Mouse (Mus musculus): ENCODE data around the gene Cttnbp2. TPM values are rescaled to one million over a fixed set of nuclear protein-coding genes. Genes with fewer than 3 reads are reported as not detected.

Gene Cttnbp2
- total RNA-seq (2014; fragmentation: Nextera tagmentation) = not detected in 2 replicates
- 0.15 TPM in 1 of 2 replicates, not detected in the other for total RNA-seq (2017)

- ATAC-seq (replicated peaks; ENCODE audit: low FRiP score, low TSS enrichment, poor library complexity, severe bottlenecking) = peak; percentile 63
Observed at GRCm38 (mm10) chr6:18514480-18515352, at the start of gene Cttnbp2. Gene Cttnbp2, minus strand, starts transcription at chr6:18514843.

DNA sequence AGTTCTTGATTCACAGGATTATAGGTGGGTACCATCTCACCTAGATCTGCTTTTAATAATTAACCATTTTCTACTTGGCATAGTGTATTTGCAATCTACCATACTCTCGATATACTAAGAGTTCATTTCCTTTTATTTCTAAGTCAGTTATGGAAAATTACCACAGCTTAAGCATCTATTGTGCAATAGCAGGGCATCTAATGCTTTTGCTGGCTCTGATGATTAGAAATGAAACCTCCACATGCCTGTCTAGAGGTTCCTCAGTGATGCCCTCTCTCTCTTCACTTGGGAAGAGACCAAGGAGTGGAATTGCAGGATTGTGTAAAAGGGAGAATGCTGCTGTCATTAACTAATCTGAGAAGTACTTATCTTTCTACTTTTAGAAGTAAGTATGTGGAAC lies 44.4 kb upstream of the Cttnbp2 start:
- no peak for ATAC-seq (replicated peaks; ENCODE audit: low FRiP score, low TSS enrichment, poor library complexity, severe bottlenecking)

DNA sequence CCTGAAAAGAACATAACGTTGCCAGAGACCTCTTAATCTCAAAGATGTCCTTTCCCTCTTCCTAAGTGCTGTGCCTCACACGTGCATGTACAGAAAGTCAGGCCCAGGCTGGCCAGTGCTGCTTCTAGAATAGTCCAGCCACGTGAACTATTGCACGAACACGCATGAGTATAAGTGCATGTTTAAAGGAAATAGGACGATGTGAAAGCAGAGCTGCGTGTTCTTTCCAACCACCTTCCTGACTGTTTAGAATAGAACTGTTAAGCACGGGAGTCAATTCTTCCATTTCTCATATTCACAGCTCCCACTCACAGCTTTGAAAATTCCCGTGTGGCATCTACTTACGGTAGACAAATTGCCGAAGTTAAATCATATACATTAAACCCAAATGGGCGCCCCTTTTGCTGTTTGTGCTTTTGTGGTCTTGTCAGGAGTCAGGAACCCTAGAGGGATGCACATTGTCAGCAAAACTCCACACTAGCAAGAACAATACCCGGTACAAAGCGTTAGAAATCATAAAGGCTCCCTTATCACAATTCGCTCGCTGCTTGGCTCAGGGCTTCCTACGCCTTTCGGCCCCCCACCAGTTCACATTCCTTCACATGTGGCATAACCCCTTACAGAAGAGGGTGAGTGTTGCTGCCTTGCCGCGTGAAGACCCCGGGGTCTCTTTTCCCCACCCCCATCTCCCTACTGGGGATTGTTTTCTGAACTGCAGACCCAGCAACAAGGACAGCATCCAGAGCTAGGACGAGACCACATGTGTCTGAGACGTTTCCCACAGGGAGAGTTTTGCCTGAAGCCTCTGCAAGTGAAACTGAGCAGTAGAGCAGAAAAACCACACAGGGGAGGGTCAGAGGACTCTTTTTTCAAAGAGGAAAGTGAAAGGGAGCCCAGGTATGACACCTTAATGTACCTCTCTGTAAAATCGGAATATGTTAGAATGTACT lies 33.1 kb upstream of the Cttnbp2 start:
- no peak for ATAC-seq (replicated peaks; ENCODE audit: low FRiP score, low TSS enrichment, poor library complexity, severe bottlenecking)

DNA sequence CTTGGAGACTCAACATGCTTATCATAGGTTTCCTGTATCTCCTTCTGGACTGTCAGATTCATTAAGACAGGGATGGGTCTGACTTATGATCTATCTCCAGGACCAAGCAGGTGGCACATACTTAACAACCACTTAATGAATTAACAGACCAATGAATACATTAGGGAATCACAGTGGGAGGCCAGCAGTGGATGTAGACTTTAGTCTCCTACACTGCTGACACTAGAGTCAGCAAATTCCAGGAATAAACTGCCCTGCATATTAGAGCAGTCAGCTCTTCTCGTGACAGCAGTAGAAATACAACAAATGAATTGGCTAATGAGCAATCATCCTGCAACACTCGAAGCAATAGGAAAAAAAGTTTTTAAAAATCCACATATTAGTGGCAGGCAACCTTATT lies 29.2 kb upstream of the Cttnbp2 start:
- ATAC-seq (replicated peaks; ENCODE audit: low FRiP score, low TSS enrichment, poor library complexity, severe bottlenecking) = no peak

GRCm38 (mm10) chr6:18540396-18540795 lies 25.8 kb upstream of the Cttnbp2 start:
- ATAC-seq (replicated peaks; ENCODE audit: low FRiP score, low TSS enrichment, poor library complexity, severe bottlenecking) = no peak

- ATAC-seq (replicated peaks; ENCODE audit: low FRiP score, low TSS enrichment, poor library complexity, severe bottlenecking) = no peak
Observed at GRCm38 (mm10) chr6:18530394-18530793, 15.8 kb upstream of the Cttnbp2 start.

GRCm38 (mm10) chr6:18517626-18518025 lies 3.0 kb upstream of the Cttnbp2 start:
- no peak for ATAC-seq (replicated peaks; ENCODE audit: low FRiP score, low TSS enrichment, poor library complexity, severe bottlenecking)

DNA sequence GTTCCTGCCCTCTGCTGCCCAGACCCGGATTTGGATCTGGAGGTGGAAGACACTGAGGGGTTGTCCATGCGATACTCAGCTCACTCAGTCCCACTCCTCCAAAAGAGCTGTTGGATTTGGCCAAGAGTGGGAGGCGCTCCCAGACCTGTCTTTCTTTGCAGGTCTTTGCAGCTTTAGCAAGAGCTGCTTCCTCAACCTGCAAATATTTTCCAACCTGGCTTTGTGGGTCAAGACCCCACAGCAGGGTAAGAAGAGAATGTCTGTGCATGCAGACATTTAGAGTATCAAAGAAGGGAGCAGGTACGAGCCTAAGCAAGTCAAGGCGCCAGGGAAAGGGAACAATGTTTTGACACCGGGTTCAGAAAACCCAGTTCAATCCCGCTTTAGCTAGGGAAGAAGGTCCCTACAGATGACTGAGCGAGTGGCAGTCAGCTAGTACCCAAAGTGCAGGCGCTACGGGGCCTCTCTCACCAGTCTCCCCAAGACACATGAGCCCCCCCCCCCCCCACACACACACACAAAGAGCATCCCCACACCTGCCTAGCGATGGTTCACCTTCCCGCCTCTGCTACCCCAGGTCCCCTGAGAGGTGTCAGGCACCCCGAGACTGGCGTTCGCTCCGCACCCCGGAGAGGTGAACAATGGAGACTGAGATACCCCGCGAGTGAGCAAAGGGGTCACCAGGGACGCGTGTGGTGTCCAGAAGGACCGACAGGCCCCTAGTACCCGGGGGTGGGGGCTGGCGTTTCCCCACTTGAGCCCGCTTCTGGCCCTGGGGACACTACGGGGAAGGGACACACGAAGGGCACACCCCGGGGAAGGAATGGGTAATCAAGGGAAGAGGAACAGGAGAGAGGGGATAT lies 801 bp downstream of the Cttnbp2 start:
- 0 out of 2 replicates have a peak, but pooled peaks have one; percentile 34 for ATAC-seq (replicated peaks; ENCODE audit: low FRiP score, low TSS enrichment, poor library complexity, severe bottlenecking)

DNA sequence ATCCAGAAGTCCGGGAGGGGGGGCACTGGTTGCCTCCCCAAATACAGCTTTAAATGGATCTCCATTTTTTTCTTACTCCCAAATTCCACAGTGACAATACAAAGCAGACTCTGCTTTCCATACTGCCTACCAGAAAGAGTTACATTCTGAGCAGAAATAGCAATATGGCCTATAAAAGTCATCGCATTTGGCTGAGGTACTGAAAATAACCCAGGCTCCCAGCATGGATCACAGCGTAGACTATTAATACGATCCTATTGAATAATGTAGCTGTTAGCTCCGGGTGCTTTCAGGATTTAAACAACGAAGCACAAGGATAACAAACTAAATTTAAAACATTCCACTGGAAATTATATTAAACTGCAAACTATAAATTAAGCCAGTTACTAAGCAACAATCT lies 2.8 kb downstream of the Cttnbp2 start:
- no peak for ATAC-seq (replicated peaks; ENCODE audit: low FRiP score, low TSS enrichment, poor library complexity, severe bottlenecking)

GRCm38 (mm10) chr6:18508036-18508435 lies 6.6 kb downstream of the Cttnbp2 start:
- no peak for ATAC-seq (replicated peaks; ENCODE audit: low FRiP score, low TSS enrichment, poor library complexity, severe bottlenecking)

DNA sequence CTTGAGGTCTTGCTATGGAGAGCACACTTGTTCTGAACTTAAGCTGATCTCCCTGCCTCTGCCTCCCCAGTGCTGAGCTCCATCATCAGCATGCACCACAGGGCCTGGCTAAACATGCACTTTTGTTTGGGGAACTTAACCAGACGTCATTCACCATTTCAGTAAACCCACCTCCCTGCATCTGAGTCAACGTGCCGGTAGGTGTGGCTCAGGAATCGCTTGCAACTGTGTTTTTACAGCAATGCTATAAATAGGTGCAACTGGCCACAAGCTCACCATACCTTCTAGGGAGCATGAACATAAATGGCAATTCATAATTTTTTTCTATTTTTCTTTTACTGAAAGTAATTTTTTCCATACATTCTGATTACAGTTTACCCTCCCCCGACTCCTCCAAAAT lies 14.8 kb downstream of the Cttnbp2 start:
- no peak for ATAC-seq (replicated peaks; ENCODE audit: low FRiP score, low TSS enrichment, poor library complexity, severe bottlenecking)

- no peak for ATAC-seq (replicated peaks; ENCODE audit: low FRiP score, low TSS enrichment, poor library complexity, severe bottlenecking)
Observed at GRCm38 (mm10) chr6:18492977-18493376, 21.7 kb downstream of the Cttnbp2 start.

DNA sequence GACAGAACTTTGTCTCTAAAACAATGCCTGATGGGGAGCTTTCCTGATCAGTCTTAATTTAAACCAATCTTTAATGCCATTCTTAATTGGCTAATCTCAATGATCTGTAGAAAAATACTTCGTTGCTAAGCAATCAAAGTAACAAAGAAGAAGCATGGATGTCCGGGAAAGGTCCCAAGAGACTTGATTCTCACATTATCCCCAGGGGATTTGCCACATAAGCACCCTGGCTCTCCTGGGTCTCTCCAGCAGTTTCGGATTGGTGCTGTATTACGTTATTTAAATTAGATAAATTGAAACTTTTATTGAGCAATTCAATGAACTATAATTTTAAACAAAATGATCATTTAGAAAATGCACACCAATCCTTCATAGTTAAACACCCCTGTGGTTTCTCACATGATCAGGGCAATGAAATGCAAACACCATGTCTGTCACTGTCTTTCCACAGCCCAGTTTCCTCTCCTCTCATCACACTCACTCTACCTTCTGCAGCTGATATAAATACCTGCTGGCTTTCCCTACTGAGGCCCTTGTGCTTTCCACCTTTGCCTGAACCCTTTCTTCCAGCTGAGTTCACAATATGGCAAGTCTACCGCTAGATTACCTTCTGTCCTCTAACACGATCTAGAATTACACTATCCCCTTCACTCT lies 22.3 kb downstream of the Cttnbp2 start:
- no peak for ATAC-seq (replicated peaks; ENCODE audit: low FRiP score, low TSS enrichment, poor library complexity, severe bottlenecking)

DNA sequence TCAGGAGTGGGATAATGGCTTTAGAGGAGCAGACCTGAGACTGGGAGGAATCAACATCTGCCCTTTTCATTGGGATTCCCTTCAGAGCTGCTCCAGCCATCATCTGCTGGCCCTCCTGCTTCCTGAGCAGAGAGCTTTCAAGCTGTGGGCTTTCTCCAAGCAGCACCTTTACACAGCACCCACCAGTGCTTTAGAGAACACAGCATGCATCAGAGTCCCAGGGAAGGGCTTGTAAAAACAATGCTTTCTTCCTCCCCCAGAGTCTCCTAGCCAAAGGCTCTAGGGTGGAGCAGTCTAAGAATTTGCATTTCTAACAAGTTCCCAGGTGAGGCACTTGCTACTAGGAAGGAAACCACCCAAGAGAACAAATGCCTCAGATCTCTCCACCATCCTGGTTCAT lies 29.6 kb downstream of the Cttnbp2 start:
- no peak for ATAC-seq (replicated peaks; ENCODE audit: low FRiP score, low TSS enrichment, poor library complexity, severe bottlenecking)

DNA sequence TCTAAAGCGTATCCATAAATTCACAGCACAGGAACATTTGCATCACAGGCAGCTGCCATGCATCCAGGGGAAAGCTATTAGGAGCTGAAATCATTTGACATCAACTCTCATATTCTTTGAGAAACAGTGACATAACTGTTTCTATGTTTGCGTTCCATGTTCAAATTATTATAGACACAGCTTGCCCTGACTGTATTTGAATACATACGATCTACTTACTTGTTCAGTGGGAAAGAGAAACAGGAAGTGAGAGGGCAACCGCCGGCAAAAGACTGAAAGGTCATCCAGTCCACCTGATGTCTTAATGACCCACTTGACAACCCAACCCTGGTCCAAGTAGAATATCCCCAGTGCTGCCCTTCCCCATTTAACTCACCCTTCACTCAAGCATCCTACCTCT lies 30.6 kb downstream of the Cttnbp2 start:
- ATAC-seq (replicated peaks; ENCODE audit: low FRiP score, low TSS enrichment, poor library complexity, severe bottlenecking) = no peak

GRCm38 (mm10) chr6:18482546-18482945 lies 32.1 kb downstream of the Cttnbp2 start:
- ATAC-seq (replicated peaks; ENCODE audit: low FRiP score, low TSS enrichment, poor library complexity, severe bottlenecking) = no peak

DNA sequence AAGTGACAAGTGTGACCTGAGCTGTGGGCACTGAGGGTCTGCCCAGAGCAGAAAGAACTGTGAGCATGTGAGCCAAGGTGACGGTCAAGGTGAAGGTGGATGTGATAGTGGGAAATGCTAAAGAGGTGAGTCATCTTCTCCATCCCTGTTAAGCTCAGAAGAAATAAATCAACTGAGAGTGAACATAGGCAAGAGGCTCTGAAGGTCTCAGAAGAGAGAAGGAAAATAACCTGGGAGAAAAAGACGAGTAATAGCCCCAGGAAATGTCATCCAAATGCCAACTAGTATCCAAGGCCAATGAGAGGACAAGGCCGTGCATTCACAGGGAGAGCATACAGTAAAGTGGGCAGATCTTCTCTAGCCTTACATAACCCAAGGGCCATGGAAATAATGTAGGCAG lies 32.9 kb downstream of the Cttnbp2 start:
- ATAC-seq (replicated peaks; ENCODE audit: low FRiP score, low TSS enrichment, poor library complexity, severe bottlenecking) = no peak

DNA sequence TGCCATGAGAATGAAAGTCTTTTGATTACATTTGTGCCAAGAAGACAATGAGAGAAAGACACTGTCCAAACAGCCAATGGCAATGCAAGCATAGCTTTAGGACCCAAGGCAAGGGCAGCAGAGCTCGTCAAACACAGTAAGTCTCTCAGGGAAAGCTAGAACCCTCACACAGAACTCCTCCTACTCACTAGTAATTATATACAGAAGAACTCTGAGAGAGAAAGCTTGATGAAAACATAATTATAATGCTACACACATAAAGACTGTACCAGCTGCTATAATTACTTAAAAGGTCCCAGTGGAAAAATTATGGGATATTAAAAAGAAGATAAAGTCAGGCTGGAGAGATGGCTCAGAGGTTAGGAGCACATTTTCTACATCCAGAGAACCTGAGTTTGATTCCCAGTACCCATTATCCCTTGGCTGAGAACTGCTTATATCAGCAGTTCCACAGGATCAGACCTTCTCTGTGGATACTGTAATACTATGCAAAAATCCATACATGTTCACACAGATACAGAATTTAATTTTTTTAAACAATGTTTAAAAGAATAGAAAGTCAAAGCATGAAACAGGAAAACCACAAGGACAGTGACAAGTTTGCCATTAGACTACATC lies 37.2 kb downstream of the Cttnbp2 start:
- no peak for ATAC-seq (replicated peaks; ENCODE audit: low FRiP score, low TSS enrichment, poor library complexity, severe bottlenecking)

Measured in megakaryocyte-erythroid progenitor cell, adult 5-6 weeks (primary cell).